Mouse (Mus musculus) stomach, postnatal 0 days (tissue): ENCODE data around the gene Otogl.

ENCODE experiments used
- CTCF ChIP-seq: IDR thresholded peaks from 2 replicates; pipeline ENCODE4 v1.5.1; 2016; ENCODE audit warnings: antibody characterized with exemption, low read depth, mild to moderate bottlenecking, moderate library complexity
- EP300 ChIP-seq: optimal IDR thresholded peaks from 2 replicates; pipeline ENCODE3; 2016; ENCODE audit warnings: antibody characterized with exemption

- no peak for TF ChIP-seq CTCF
- TF ChIP-seq EP300, result no peak
These were observed 101.1 kb downstream of the Otogl start for GRCm38 (mm10) chr10:107810649-107811398.
